Mouse (Mus musculus): ENCODE data around the gene Zpr1.

DNA sequence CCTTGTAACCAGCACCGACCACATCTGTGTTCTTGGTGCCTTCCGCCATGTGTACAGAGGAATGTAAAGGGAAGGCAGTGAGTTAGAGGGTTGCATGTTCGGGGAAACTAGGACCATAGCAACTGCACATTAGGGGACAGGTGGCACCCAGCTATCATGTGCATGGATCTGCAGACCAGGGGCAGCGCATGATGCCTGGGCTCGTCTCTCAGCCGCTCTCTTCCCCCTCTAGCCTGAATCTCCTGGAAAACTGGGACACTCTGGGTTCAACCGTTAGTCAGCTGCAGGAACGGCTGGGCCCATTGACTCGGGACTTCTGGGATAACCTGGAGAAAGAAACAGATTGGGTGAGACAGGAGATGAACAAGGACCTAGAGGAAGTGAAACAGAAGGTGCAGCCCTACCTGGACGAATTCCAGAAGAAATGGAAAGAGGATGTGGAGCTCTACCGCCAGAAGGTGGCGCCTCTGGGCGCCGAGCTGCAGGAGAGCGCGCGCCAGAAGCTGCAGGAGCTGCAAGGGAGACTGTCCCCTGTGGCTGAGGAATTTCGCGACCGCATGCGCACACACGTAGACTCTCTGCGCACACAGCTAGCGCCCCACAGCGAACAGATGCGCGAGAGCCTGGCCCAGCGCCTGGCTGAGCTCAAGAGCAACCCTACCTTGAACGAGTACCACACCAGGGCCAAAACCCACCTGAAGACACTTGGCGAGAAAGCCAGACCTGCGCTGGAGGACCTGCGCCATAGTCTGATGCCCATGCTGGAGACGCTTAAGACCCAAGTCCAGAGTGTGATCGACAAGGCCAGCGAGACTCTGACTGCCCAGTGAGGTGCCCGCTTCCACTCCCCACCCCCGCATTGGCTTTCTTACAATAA, 43.1 kb upstream of the Zpr1 start:
- TF ChIP-seq CTCF (IDR thresholded peaks at IDR 0.05; ENCODE audit: extremely low read depth, insufficient read depth, insufficient read length, insufficient replicate concordance): peak; percentile 43; the same call in 1 of the 2 replicates
- TF ChIP-seq POLR2A (IDR thresholded peaks at IDR 0.05; ENCODE audit: low read depth, low read length): no peak

Measured in spleen, adult 2 months (tissue).